Mouse (Mus musculus) spleen, adult 2 months (tissue): ENCODE measurements around the gene Tacr1.

Experiments
- CTCF ChIP-seq: fragments of 200-500 bp; IDR thresholded peaks from 2 replicates; pipeline ENCODE4 v1.5.1; 2011; ENCODE audit warnings: mild to moderate bottlenecking, inconsistent platforms; ENCODE audit not compliant: insufficient read depth, insufficient read length, insufficient replicate concordance; ENCODE audit errors: extremely low read depth
- POLR2A ChIP-seq: fragments of 200-500 bp; IDR thresholded peaks from 2 replicates; pipeline ENCODE4 v1.6.1; 2011; ENCODE audit warnings: low read depth, low read length, inconsistent platforms

- TF ChIP-seq POLR2A (no peak), CTCF (no peak)
Measured at GRCm38 (mm10) chr6:82595461-82596090, 193.4 kb downstream of the Tacr1 start.
